Mouse (Mus musculus): ENCODE results near the gene Gm6096.

GRCm38 (mm10) chr7:34298818-34299217 is 48.0 kb downstream of the Gm6096 start:
- TF ChIP-seq CTCF (conservative IDR thresholded peaks at IDR 0.05; ENCODE audit: insufficient read depth, insufficient read length, low read depth, low read length) (no peak), POLR2A (IDR thresholded peaks at IDR 0.05; ENCODE audit: low read depth, low read length) (no peak)

Data from kidney, adult 2 months (tissue).